Mouse (Mus musculus) limb, embryonic 14.5 days (tissue): ENCODE measurements around the gene Pakap. TPM values are rescaled to one million over a fixed set of nuclear protein-coding genes. Genes with fewer than 3 reads are reported as not detected.

ENCODE experiments used
- ATAC-seq: fragments of 200-750 bp; cut with Nextera tagmentation; 2 replicates; pipeline ENCODE4 v1.8.0; 2017; ENCODE audit warnings: low read depth, moderate number of reproducible peaks, moderate TSS enrichment; ENCODE audit not compliant: low FRiP score
- DNase-seq: peaks from one replicate; pipeline ENCODE4 v3.0.0-alpha.2; 2015; ENCODE audit warnings: low spot score
- H3K27ac ChIP-seq: fragments of 300-500 bp; sonication (generic); replicated peaks from 2 replicates; pipeline ENCODE4 v1.5.1; 2014; ENCODE audit warnings: low read depth, mild to moderate bottlenecking, low read length, moderate library complexity, mixed read lengths
- H3K27me3 ChIP-seq: fragments of 300-500 bp; sonication (generic); 2 replicates; pipeline ENCODE4 v1.6.1; 2014; ENCODE audit warnings: low read length, mixed read lengths; ENCODE audit not compliant: control insufficient read depth, insufficient read depth
- H3K36me3 ChIP-seq: fragments of 300-500 bp; sonication (generic); 2 replicates; pipeline ENCODE4 v1.6.1; 2014; ENCODE audit warnings: mild to moderate bottlenecking, low read length, moderate library complexity, mixed read lengths; ENCODE audit not compliant: control insufficient read depth, insufficient read depth
- H3K4me1 ChIP-seq: fragments of 300-500 bp; sonication (generic); 2 replicates; pipeline ENCODE4 v1.6.1; 2014; ENCODE audit warnings: antibody characterized with exemption, low read length, mixed read lengths; ENCODE audit not compliant: control insufficient read depth, insufficient read depth
- H3K4me2 ChIP-seq: fragments of 300-500 bp; sonication (generic); replicated peaks from 2 replicates; pipeline ENCODE4 v1.6.1; 2014; ENCODE audit warnings: low read depth, mild to moderate bottlenecking, low read length, moderate library complexity; ENCODE audit not compliant: severe bottlenecking
- H3K4me3 ChIP-seq: fragments of 300-500 bp; sonication (generic); replicated peaks from 2 replicates; pipeline ENCODE4 v1.5.1; 2014; ENCODE audit warnings: low read length
- H3K9ac ChIP-seq: fragments of 300-500 bp; sonication (generic); 2 replicates; pipeline ENCODE4 v1.6.1; 2014; ENCODE audit warnings: mild to moderate bottlenecking, low read depth, low read length, moderate library complexity; ENCODE audit not compliant: severe bottlenecking
- H3K9me3 ChIP-seq: fragments of 300-500 bp; sonication (generic); 2 replicates; pipeline ENCODE4 v1.6.1; 2016; ENCODE audit warnings: low read length; ENCODE audit not compliant: control insufficient read depth
- POLR2A ChIP-seq: fragments of 200-500 bp; IDR thresholded peaks from 2 replicates; pipeline ENCODE4 v1.8.0; 2012; ENCODE audit warnings: inconsistent platforms, mild to moderate bottlenecking, moderate library complexity, borderline replicate concordance; ENCODE audit not compliant: insufficient read depth, insufficient read length; ENCODE audit errors: extremely low read depth
- WGBS: fragments of 180-500 bp; shearing (Covaris S2); extraction: QIAGEN DNeasy Blood & Tissue Kit; methylation state at CpG from one replicate; pipeline ENCODE4 v1.1.7; 2014; 5-methylcytosine and 5-hydroxymethylcytosine counted together
- polyA plus RNA-seq, 2 experiments: library from polyadenylated mRNA; depleted of rRNA in 1 of 2; stranded (reverse) in 1 of 2; unstranded in 1 of 2; fragments of >200 nt; fragmentation: Nextera tagmentation in 1 of 2; extraction: Ambion mirVana in 1 of 2; gene quantifications; 2 replicates each; pipeline versions ENCODE4 v1.2.1 to v1.2.3; 2012 to 2014

The Pakap gene
- polyA plus RNA-seq, 2 experiments, result 6.4 to 26.9 TPM

DNA sequence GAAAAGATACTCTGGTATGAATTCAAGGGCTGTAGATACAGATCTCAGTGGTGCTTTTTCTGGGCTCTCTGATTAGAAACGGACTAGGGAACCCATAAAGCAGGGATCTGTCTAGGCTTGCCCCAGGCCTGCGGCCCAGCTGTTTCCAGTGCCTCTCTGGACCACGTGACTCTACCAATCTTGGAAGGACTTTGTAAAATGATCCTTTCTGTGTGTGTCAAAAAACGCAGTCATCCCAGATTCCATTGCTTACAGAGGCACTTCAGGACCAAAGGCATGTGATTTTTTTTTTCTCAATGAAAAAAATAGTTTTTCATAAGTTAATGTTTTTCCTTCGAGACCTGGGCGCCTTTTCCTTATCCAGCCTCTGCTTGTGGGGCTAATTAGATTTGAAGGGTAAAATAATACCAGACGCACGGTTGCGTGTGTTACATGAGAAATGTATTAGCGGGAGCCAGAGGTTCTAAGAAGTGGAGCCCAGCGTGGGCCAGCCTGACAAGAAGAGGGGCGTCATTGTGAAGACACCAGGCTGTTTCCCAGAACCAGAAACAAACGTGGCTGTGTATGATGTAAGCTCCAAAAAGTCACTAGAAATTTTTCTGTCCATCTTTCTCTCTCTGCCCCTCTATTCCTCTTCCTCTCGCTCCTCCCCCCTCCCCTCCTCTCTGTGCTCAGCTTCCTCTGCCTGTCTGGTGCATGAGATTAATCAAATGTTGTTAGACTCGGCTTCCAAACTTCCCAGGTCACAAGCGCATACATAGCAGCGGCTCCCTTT is 43.5 kb downstream of the Pakap start:
- H3K4me3 ChIP-seq, result peak overlapping the region; percentile 9; the same call in 1 of the 2 replicates
- H3K4me2 ChIP-seq, result peak overlapping the region; percentile 31
- TF ChIP-seq POLR2A, result no peak
- WGBS, result 10% methylated on average over 17 of the region's 17 CpGs
- 0 out of 2 replicates have a peak overlapping the region, but pooled peaks have one; percentile 21 for H3K9ac ChIP-seq
- no peaks in the 10 kb centered on the region for H3K36me3 ChIP-seq
- H3K9me3 ChIP-seq, result no peaks in the 10 kb centered on the region
- ATAC-seq, result peak; percentile 81
- peaks cover 34% of the 10 kb centered on the region for H3K4me1 ChIP-seq
- peak; percentile 76 for DNase-seq
- no peaks in the 10 kb centered on the region for H3K27me3 ChIP-seq
- H3K27ac ChIP-seq, result peak overlapping the region; percentile 61

DNA sequence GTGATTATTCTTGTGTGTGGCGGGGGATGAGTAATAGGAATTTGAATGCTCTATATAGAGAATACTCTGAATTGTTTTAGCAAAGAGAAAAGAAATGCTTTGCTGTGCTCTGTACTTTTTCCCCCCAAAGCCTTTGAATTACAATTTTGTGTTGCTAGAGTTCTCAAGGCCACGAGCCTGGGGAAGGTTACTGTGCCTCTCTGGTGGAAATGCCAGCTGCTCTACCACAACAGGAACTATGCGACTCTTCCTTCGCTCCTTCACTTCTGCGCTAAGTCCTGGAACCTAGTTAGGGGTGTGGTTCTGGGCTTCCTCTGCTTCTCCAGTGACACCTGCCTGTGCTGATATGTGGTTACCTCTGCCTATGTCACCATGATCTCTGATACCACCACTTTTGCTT is 44.7 kb downstream of the Pakap start:
- 81% methylated on average over 5 of the region's 5 CpGs for WGBS
- no peak for DNase-seq
- Histone ChIP-seq H3K36me3 (no peaks in the 10 kb centered on the region), H3K4me1 (peaks cover 31% of the 10 kb centered on the region), H3K9ac (no peak overlapping the region), H3K9me3 (no peaks in the 10 kb centered on the region), H3K27ac (no peak overlapping the region), H3K27me3 (no peaks in the 10 kb centered on the region), H3K4me2 (no peak overlapping the region), H3K4me3 (no peak overlapping the region)
- TF ChIP-seq POLR2A, result no peak
- no peak for ATAC-seq

DNA sequence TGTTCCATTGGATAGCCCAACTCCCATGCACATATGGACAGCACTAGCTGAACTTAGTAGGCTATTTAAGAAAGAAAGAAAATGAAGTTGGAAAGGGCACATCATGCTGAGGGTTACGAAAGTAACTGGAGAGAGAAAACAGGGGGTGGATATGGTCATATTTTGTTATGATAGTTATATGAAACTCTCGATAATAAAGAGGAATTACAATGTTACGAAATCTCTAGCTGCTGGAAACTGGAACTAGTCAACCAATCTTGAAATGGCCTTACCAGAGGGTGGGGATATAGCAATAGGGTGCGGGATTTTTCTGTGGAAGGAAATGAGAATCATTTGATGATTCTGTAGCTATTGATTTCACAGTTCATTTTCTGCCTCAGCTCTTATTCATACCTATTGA is 46.7 kb downstream of the Pakap start:
- peaks cover 37% of the 10 kb centered on the region for H3K4me1 ChIP-seq
- H3K27me3 ChIP-seq, result no peaks in the 10 kb centered on the region
- TF ChIP-seq POLR2A, result no peak
- no peak overlapping the region for H3K9ac ChIP-seq
- H3K9me3 ChIP-seq, result no peaks in the 10 kb centered on the region
- H3K27ac ChIP-seq, result no peak overlapping the region
- no peak overlapping the region for H3K4me3 ChIP-seq
- no peak overlapping the region for H3K4me2 ChIP-seq
- no peaks in the 10 kb centered on the region for H3K36me3 ChIP-seq
- DNase-seq (no peak), ATAC-seq (no peak)
- 98% methylated on average over 4 of the region's 4 CpGs for WGBS

DNA sequence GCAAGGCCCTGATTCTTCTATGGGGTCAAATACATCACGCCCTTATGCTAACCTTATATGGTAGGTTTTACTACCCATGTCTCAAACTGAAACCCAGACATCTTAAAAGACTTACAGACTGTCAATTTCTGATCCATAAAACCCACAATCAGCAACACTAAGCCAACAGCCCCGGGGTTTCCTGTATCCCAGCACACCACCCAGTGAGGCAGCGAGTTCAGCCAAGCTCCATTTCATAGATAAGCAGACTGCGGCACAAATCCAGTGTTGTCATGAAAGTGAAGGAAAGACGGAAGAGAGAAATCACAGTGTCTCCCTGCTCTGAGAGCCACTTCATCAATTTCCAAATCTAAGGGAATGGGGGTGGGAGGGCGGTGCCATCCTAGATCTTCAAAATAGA is 50.8 kb downstream of the Pakap start:
- no peak for TF ChIP-seq POLR2A
- no peak overlapping the region for H3K4me3 ChIP-seq
- no peak overlapping the region for H3K9ac ChIP-seq
- no peaks in the 10 kb centered on the region for H3K36me3 ChIP-seq
- ATAC-seq (no peak), DNase-seq (peak; percentile 59)
- H3K27me3 ChIP-seq, result no peaks in the 10 kb centered on the region
- WGBS, result 45% methylated on average over 6 of the region's 6 CpGs
- H3K9me3 ChIP-seq, result no peaks in the 10 kb centered on the region
- H3K4me1 ChIP-seq, result peaks cover 15% of the 10 kb centered on the region; the same call in 1 of the 2 replicates
- H3K27ac ChIP-seq, result no peak overlapping the region
- H3K4me2 ChIP-seq, result no peak overlapping the region

DNA sequence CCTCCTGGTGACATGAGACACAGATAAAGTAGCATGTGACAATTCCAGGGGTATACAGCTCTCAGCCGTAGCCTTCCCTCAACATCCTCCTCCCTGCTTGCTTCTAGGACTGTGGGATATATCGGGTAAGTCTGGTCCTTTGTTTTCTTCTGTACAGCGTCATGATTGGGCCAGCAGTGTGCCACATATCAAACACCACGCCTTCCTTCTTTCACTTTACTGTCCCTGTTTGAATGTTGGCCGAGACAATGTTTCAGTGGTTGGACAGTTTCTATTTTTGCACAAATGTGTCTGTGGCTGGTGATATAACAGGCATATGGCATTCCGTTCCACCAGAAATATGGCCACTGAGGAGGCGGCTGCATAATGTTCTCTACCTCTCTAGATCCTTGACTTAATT is 54.8 kb downstream of the Pakap start:
- Histone ChIP-seq H3K4me1 (peaks cover 10% of the 10 kb centered on the region; the same call in 1 of the 2 replicates), H3K27ac (no peak overlapping the region), H3K4me2 (no peak overlapping the region), H3K9me3 (no peaks in the 10 kb centered on the region), H3K27me3 (no peaks in the 10 kb centered on the region), H3K9ac (no peak overlapping the region), H3K4me3 (no peak overlapping the region), H3K36me3 (no peaks in the 10 kb centered on the region)
- no peak for TF ChIP-seq POLR2A
- DNase-seq (no peak), ATAC-seq (no peak; the same call in 1 of the 2 replicates)
- WGBS, result 79% methylated on average over 7 of the region's 7 CpGs

DNA sequence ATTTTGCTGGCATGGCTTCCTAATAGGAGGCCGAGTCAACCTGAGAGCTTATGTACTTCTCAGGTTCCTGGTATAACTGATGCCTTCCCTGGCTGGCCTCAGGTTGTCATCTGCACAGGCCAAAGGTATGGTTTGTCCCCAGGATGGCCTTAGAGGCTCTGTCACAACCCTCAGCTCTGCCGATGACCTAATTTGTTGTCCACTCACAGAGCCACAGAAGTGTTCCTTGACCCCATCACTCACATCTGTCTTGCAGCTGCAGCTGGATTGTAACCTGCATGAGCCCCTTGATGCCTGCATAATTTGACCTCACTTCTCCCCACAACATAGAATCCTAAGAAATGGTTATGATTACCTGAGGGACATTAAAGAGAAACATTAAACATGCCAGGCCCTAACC is 56.8 kb downstream of the Pakap start:
- no peak for DNase-seq

More for the DNA sequence above, 56.8 kb downstream of the Pakap start:
- Histone ChIP-seq H3K4me2 (no peak overlapping the region), H3K9ac (no peak overlapping the region), H3K27ac (no peak overlapping the region), H3K9me3 (no peaks in the 10 kb centered on the region), H3K4me1 (0 out of 2 replicates have a peak, but pooled peaks cover 3% of the 10 kb centered on the region), H3K36me3 (no peaks in the 10 kb centered on the region), H3K27me3 (no peaks in the 10 kb centered on the region), H3K4me3 (no peak overlapping the region)
- TF ChIP-seq POLR2A, result no peak
- ATAC-seq, result no peak
- WGBS, result 70% methylated on average over 2 of the region's 2 CpGs
